Mouse (Mus musculus) adrenal gland, adult 18-20 months (tissue): ENCODE results near the gene Cbfa2t2. TPM values are rescaled to one million over a fixed set of nuclear protein-coding genes. Genes with fewer than 3 reads are reported as not detected.

Experiments used
- DNase-seq, 2 experiments: peaks; one replicate each; pipeline ENCODE4 v3.0.0; 2021 to 2022; ENCODE audit warnings: low spot score in 2 of 2
- long read RNA-seq, 2 experiments: library from polyadenylated mRNA; stranded (forward); transcript quantifications; one replicate each; pipeline ENCODE4 v2.0.0; 2021
- total RNA-seq, 2 experiments: library from RNA; stranded (reverse); gene quantifications; 1 replicate in 1 of 2; 2 replicates in 1 of 2; pipeline ENCODE4 v1.2.3; 2021

Gene Cbfa2t2
- total RNA-seq = 10 to 100 TPM; 28.7 to 36.9 TPM
- long read RNA-seq, experiment 1, full-length matches to known transcripts = 8 of 11 reads
- long read RNA-seq, experiment 1, partial matches to known transcripts = 0 of 11 reads
- long read RNA-seq, experiment 1, other reads (novel, unspliced or antisense) = 3 of 11 reads
- long read RNA-seq, experiment 2, full-length matches to known transcripts = 15 of 25 reads
- long read RNA-seq, experiment 2, partial matches to known transcripts = 1 of 25 reads
- long read RNA-seq, experiment 2, other reads (novel, unspliced or antisense) = 9 of 25 reads

DNA sequence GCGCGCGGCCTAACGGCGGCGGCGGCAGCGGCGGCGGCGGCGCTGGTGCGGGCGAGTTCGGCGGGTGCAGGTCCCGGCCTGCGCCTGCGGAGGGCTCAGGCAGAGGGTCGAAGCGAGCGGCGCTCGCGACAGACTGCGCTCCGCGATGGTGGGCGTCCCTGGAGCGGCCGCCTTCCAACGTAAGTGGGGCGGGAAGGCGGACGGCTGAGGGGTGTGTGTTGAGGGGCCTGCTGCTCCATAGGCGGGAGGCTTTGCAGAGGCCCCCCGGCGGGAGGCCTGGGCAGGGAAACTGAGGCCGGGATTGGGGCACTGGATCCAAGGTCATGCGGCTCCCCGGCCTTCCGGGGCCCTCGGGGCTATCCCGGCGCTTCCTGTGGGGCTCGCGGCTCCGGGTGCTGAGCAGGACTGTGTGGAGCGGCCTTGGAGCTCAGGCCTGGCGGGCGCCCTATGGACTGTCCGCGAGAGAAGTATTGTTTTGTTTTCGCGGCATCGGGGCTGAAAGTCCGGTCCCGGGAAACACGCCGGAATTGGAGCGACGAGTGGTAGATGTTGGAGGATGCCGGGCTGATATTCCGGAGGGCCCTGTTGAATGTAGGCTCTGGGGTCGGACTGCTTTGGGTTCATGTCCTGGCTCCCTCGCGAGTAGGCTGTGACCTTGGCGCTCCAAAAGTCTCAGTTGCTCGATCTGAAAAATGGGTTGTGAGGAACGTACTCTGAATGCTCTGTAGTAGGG is at the start of gene Cbfa2t2:
Cbfa2t2 (plus strand) TSS at position 24 of the 733 bp plus-strand sequence.
- DNase-seq = peak; percentile 55 to 65

DNA sequence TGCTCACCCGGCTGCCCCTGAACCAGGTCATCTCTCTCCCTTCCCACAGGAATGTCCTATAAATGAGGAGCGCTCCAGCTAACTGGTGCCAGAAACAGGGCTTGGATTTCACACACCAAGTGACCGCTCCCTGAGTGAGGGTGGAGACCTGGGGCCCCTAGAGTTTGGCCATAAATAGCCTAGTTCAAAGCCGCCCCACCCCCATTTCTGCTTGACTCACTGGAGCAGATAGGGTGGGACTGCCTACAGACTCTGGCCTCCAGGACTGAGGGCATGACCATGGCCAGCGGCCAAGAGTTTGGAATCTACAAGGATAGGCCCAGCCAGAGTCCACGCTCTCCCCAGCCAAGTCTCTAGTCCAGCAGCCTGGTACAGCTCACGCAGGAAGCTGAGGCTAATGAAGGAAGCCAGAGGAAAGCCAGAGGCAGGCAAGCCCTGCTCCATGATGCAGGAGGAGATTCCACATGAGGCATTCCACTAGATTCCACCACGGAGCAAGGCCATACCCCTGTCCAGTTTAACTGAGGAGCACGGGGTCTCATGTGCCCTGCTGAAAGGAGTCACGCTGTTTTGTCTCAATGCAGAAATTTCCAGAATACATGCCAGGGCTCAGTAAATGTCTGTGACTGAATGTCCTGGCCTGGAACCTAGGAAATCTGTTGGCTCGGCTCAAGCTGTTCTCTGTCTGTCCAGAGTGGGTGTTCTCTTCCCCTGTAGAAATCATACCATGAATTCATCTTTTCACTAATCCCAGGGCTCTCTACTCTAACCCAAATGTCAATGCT is 45.9 kb upstream of the Cbfa2t2 start:
- DNase-seq = peak; percentile 83 to 86

DNA sequence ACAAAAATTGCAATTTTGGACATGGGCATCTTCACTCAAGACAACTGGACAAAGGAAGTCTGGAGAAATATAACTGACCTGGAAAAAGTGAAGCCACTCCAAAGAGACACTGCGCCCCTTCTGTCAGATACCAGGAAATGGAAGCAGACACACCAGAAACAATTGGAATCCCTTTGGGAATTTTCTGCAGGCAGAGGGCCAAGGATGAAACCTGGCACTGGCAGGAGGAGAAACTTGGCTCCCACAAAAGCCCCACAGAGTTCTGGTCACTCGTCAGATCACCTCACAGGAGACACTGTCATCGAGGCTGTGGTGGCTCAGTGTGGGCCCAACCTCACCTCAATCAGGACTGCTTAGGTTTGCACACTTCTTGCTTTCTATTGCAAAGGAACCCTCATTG is 41.7 kb upstream of the Cbfa2t2 start:
- no peak for DNase-seq

DNA sequence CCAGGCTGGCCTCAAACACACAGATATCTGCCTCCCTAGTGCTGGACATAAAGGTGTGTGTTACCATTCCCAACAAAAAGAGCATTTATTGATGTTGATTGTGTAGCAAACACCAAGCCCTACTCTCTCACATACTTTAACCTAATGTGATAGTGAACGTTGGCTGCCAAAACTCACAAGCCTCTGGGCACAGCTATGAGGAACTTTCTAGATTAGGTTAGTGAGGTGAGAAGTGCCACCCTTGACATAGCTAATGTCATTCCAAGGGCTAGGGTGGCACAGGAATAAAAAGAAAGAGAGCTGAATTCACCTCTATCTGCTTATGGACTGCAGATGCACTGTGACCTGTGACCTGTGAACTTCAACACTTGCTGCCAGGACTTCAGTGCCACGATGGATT is 39.8 kb upstream of the Cbfa2t2 start:
- no peak for DNase-seq

DNA sequence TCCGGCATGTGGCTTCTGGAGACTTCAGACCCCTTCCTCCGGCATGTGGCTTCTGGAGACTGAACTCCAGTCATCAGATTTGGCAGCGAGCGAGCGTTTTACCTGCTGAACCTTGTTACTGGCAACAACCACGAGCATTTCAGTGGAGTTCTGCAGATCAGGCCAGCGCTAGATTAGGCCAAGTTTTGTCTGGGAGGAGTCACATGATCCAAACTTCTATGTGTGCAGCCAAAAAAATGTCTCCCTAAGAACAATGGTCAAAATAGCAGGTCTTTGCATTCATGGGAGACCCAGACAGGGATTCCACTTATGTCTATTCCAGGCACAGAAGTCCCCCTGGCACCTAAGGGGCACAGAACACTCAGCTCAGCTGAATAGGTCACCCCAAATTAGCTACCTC is 38.0 kb upstream of the Cbfa2t2 start:
- no peak for DNase-seq

DNA sequence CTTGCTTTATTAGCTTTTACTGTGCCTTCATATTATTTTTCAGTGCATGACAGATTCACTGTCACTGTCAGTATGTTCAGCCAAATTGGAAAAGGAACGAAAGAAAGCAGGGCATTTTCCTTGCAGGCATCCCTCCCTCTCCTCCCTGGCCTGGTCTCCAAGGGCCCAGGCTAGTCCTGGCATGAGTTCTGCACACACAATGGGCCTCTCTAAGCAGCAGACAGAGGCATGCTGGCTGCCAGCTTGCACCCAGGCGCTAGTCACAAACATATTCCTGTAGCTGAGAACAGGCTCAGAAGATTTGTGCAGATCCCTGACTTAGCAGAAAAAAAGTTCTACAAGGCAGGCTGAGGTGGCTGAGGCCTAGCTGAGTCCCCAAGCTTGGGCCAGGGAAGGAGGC is 37.0 kb upstream of the Cbfa2t2 start:
- DNase-seq = no peak

DNA sequence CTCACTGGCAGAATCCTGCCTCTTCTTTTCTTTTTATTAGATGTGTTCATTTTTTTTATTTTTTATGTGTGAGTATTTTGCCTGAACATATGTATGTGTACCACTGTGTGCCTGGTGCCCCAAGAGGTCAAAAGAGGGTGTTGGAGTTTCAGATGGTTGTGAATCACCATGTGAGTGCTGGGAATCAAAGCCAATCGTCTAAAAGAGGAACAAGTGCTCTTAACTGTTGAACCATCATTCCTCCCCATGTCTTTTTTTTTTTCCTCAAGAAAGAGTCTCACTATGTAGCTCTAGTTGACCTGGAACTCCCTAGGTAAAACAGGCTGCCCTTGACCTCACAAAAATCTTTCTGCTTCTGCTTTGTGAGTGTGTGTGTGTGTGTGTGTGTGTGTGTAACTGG is 34.3 kb upstream of the Cbfa2t2 start:
- no peak for DNase-seq

DNA sequence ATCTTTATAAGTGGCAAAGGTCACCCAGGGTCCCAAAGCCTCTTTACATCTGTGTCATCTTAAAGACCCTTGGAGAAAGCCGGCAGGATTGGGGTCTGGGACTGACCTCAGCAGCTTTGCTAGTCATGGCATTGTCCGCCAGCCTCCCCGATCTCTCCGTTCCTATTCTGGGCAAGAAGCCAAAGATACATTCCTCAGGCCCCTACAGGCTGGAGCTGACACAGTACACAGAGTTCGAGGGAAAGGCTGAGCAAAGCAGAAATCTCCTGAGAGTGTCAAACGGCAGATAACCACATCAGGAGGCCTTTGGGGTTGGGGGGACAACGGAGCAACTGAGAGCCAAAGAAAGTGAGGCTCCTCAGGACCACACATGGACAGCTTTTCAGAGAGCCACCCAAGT is 33.5 kb upstream of the Cbfa2t2 start:
- peak in 1 of 2 experiments; percentile 33 for DNase-seq

DNA sequence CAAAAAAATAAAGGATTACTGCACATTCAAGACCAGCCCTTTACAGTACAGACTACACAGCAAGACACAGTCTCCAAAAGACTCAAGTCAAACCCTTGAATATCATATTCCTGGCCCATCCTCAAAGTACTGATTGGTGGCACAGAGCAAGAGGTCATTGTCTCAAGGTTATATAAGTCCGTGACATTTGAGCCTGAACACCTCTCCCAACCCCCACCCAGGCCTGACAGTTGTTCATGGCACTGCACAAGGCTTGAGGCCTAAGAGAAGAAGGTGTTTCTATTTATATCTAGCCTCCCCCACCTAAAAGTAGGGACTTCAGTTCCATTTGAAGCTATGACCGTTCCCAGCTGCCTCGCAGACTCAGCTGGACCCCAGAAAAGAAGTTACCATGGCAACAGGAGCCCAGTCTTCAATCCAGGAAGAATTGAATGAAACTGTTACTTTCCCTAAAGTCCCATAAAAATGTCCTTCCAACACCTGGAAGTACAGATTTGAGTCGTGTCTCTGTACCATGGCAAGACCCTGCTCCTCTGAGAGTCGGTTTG is 30.8 kb upstream of the Cbfa2t2 start:
- DNase-seq = no peak

DNA sequence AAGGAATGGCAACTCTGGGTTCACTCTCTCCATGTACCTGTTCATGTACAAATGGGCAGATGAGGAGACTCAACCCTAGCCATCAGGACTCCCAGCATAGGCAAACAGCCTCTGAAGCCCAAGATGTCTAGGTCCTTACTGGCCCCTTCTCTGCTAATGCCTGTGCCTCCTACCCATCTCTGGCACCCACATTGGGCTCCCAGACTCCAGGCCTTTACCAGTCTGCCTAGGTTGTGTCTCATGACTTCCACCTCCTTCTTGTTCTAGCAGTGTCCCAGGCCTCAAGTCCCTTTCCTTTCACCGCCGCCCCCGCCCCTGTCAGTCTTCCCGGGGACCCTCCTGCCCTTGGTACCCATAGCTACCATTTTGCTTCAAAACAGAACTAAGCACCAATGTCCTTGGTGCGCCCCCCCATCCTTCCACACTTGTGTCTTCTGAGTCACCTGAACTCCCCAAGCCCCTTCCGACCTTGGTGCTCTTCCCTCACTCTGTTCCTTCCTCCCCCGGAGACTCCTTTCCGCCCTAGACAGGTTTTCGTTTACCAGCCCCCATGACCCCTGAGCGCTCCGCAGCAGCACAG is 29.1 kb upstream of the Cbfa2t2 start:
- DNase-seq = peak in 1 of 2 experiments; percentile 29

DNA sequence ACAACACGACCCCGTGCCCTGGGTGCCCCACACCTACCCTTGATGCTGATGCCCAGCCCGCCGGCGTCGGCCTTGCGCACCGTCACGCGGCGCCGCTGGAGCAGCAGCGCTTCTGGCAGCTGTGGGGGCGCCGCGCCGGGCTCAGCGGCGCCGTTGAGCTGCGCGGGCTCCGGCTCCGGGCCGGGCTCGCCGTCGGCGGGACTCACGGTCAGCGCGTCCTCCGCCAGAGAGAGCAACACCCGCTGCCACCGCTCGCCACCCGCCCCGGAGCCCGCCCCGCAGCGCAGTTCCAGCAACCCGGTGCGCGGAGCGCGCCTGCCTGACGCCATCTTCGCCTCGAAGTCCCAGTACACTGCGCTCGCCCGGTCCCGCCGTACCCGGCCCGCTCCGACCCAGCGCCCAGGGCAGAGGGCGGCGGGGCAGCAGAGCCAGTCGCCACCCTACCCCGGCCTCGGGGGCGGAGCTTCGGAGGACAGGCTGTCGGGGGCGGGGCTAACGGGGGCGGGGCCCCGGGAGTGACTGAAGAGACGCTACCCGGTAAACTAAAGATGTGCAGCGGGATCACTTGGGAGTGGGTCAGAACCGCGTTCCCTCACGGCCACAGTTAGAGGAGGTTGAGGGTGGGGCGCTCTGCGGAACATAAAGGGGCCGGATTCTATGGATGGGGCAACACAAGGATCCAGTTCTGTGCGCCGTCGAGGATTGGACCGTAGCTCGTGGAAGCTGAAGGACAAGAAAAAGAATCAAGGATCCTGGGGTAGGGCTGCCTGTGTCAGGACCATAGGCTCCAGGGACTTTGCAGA is 28.4 kb upstream of the Cbfa2t2 start, which contains the start of gene Snta1:
Snta1 (minus strand) TSS at position 457 of the 803 bp plus-strand sequence.
- DNase-seq = peak; percentile 87 to 91

DNA sequence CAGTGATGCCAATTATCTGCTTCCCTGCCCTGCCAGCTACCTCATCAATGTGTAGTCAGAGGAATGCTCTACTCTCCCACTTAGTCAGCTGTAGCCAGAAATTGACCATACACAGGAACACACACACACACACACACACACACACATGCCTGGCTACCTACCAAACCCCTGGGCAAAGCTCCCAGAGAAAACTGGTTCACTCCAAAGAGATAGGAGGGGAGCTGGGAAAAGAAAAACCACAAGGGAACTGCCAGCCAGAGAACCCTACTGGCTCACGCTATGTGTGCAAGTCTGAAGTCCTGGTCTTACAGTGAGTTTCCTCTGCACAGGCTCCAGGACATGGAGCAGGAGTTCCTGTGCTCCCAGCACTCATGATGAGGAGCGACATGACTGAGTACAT is 25.9 kb upstream of the Cbfa2t2 start:
- no peak for DNase-seq

DNA sequence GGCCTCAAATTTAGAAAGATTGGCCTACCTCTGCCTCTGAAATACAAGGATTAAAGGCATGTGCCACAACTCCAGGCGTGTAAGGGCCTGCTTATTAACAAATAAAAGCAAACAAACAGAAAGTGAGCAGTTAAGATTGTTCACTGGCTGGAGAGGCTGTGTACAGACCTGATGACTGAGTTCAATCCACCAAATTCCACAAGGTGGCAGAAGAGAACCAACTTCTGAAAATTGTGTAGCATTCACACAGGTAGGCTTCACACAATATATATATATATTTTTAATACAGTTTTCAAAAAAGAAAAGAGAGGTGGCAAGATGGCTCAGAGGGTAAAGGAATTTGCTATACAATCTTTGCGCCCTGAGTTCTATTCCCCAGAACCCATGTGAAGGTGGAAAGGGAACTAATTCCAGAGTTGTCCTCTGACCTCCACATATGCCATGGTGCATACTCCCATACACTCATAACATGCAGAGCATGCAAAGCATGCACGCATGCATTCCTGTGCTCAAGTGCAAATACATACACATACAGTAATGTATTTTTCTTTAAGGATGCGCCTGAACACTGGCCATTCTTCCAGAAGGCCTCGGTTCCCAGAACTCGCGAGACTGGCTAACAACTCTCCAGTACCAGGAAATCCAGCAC is 24.1 kb upstream of the Cbfa2t2 start:
- peak in 1 of 2 experiments; percentile 34 for DNase-seq

DNA sequence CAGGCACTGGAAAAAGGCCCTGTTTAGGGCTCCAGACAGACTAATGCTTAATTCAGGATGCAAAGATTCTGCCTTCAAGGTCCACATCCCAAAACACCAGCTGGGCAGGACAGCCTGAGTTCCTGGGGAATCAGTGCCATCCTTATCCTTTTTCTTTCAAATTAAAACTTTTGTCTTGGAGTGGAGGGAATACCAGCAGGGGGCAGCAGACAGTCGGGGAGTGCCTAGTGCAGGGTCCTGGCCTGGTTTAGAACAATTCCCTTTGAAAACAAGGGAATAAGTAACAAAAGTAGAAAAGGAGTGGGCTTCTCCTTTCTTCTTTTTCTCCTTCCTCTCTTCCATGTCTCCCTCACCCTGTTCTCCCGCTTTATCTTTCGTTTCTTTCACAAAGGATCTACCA is 19.2 kb upstream of the Cbfa2t2 start:
- peak; percentile 80 to 83 for DNase-seq

DNA sequence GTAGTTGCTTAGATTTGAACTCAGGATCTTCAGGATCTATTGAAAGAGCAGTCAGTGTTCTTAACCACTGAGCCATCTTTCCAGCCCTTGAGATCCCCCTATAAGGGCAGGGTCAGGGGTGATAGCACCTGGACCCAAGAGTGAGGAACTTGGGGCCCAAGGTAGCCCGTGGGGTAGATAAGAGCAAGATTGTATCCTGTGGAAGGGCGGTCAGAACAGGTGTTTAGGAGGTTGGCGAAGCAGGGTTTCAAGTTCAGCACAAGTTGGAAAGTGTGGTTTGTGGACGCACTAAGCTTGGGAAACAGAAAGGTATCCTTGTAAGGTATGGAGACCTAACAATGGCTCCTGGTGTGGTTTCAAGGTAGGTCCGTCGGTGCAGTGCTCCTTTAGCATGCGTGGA is 18.3 kb upstream of the Cbfa2t2 start:
- no peak for DNase-seq

DNA sequence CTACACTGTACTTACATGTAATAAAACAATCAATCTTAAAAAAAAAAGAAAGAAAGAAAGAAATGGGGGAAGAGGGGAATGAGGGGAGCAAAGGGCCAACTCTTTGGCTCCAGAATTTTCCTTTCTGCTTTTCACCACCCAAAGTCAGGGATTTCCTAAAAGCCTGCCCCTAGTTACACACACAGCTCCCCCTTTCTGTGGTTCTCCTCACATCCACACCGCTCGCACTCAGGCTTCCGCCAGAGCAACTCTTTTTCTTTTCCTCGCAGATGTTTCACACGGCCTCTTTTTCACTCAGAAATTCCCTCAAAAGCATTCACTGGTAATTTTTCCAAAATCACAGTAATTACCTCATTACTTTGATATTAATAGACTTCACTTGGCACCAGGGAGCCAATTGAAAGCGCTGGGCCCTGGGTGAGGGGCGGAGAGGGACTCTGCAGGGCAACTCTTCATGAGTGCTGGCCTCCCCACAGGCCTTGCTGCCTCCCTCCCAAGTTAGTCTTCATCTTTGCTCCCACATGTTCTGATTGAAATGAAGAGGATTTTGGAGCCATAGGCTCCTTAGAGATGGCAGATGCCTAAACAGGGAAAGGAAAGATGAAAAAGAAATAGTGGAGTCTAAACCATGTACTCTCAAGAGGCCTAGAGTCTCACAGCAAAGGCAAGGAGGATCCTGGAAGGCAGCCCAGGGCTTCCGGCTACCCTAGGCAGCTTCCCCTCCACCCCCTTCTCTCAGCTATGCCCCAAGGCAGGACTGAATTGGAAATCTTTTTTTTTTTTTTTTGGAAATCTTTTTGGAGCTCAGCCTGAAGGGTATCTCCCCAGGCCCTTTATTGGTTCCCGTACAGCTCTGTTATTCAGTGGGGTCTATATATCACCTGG is 16.4 kb upstream of the Cbfa2t2 start:
- DNase-seq = no peak

DNA sequence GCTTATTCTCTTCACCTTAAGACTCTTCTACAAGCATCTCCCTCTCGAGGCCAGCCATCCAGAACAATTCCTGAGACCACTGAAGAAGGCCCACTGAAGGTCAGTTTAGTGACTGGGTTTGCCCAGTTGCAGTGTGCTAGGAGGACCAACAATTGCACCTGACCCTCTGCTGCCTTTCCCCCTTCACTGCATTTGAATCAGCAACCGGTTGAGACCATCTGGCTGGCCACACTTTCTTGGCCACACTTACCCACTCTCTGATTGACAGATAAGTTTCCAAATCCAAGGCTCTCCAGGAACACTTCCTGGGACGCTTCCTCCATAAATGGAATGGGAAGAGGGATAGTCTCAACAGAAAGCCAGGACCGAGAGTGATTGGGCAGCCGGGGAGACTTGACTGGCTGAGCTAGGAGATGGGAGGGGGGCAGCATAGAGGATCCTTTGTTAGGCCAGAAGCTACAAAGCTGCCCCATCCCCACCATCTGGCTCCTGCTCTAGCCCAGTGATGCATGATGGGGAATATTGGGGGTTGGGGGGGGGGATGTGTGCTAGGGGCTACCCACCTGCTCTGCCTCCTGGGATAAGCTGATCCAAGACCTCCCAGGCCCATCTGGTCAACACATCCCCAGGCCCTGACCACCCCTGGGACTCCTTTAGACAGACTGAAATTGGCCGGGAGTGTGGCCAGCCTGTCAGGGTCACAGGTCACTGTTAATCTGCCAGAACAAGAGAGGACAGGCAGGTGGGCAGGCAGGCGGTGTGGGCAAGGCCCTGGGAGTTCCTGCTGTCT is 15.1 kb upstream of the Cbfa2t2 start:
- DNase-seq = no peak

DNA sequence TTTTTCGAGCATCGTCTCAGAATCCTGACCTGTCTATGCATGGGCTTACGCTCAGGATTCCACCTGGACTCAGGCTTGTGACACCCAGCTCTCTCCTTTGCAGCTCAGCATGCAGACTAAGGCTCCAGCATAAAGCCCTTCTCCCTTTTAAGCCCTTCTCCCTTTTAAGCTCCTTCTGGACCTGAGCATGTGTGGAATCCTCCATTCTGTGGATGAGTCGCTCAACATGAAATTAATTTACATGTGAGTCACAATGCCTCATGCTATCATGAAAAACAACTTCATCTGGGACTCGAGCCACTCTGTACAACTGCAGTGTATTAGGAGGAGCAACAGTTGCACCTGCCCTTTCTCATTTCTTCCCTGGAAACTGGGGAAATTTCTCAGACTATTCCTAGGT is 14.1 kb upstream of the Cbfa2t2 start:
- DNase-seq = no peak
